Mouse (Mus musculus) spleen, embryonic (tissue): ENCODE measurements around the gene Sct.
"Not testable (repeated sequence)": the region's sequence is repeated elsewhere in the genome, so short reads cannot be mapped to it uniquely, and the experiment has no call there.

Experiments used
- CTCF ChIA-PET: fragments of 350-600 bp; sonication (Branson Sonifier 250); formaldehyde crosslinking; loops from one replicate; lab custom pipeline; 2022; lab: Charles Lee

Gene Sct

DNA sequence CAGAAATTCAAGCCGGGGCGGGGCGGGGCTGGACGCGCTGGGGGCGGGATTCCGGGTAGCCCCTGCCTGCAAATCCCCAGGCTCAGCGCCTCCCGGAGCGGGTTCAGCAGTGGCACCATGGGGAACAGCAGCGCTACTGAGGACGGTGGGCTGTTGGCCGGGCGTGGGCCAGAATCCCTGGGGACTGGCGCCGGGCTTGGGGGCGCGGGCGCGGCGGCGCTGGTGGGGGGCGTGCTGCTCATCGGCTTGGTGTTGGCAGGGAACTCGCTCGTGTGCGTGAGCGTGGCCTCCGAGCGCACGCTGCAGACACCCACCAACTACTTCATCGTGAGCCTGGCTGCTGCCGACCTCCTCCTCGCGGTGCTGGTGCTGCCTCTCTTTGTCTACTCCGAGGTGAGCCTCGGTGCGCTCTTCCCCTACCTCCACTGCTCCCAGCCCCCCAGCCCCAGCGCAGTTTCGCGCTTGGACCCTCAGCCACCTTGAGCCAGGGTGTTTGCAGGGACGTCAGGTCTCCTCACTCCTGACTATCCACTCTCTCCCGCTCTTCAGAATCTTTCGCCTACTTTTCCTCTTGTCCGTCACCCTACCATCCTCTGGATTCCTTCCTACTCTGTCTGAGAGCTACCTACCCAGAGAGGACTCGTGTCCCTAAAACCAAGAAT is 13.1 kb upstream of the Sct start, which contains the start of gene Drd4:
TSS of gene Drd4 (plus strand) at position 86 of the 662 bp plus-strand sequence.
- CTCF ChIA-PET: no interaction called here

DNA sequence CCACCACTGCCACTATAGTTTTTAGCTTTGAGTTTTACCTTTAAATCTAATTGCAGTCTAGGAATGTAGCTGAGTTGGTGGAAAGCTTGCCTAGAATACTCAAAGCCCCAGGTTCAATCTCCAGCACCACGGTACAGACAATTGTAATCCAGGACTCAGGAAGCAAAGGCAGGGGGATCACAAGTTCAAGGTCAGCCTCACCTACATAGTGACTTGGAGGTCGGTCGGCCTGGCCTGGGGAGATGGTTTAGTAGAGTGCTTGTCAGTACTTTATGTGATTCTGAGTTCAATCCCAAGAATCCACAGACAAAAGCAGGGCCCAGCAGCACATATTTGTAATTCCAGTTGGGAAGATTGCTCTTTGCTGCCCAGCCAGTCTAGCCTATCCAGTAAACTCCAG is 9.1 kb upstream of the Sct start:
- CTCF ChIA-PET: interaction anchor here (0.5 kb wide), 1 partner anchor 22 kb away, joined by 3 read pairs; the partner anchor contains the start of gene Irf7

DNA sequence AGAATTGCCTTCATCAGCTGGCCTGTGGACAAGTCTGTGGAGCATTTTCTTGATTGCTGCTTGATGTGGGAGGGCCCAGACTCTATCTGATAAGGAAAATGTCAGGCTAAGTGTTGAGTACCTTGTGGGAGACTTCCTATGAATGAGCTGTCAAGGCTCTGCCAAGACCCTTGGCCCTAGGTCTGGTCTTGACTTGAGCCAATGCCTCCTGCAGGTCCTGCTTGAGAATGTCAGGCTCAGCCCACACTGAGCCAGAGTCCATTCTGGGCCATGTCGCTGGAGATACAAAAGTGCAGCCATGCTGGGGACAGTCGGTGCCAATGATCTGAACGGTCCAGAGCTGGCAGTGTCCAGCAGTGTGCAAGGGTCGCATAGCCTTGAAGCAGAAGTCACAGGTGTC is 3.8 kb upstream of the Sct start:
- CTCF ChIA-PET: no interaction called here

DNA sequence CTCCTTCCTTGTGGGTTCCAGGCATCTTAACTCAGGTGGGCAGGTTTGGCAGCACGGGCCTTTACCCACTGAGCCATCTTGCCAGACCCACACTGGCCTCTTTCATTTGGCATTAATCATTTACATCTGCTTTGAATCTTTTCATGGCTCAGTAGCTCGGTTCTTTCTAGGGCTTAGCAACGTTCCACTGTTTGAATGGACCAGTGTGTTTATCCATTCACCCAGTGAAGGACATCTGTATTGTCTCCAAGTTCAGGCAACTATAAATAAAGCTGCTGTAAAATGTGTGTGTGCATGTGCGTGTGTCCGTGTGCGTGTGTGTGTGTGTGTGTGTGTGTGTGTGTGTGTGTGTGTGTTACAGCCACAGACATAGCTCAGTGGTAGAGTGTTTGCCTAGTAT is 2.5 kb upstream of the Sct start:
- CTCF ChIA-PET: no interaction called here

DNA sequence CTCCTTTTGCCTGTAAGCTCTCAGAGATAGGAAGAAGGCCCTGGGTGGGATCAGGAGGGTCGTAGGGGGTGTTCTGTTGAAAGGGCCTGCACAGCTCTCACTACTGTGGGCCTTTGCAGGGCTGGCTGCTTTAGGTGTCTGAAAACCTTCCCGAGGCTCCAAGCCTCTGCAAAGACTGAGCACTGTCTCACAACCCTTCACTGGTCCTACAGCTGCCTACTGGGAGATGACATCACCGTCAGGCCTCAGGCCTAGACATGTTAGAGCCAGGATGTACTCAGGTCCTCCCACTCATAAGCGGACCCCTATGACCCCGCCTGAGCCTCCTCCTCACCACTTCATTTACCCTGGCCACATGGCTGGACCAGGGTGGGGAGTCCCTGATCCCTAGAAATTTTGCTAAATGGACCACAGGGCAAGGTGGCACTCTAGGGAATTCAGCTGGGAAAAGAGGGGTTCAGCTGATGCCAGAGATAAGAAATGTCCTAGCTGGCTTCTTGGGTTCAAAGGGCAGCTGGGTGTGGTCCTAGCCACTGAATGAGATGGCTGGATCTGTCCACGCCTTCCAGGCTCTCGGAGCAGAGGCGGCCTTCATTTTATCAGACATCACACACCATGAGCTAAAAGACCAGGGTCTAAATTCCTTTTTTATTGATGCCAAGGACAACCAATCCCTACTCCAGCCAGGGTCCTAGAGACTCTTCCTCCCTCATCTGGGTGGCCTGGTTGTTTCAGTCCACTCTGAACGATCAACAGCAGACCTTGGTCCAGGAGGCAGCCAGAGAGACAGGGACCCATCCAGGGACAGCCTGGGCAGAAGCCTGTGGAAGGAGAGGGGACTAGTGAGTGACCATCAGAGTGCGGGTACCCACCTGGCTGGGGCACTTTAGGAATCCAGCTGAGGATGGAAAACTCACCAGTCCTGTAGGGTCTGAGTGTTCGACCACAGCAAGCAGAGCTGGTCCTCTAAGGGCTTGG is 943 bp downstream of the Sct start:
- CTCF ChIA-PET: interaction anchor here (0.6 kb wide), 1 partner anchor 355 kb away, joined by 3 read pairs; no protein-coding TSS in a partner anchor

DNA sequence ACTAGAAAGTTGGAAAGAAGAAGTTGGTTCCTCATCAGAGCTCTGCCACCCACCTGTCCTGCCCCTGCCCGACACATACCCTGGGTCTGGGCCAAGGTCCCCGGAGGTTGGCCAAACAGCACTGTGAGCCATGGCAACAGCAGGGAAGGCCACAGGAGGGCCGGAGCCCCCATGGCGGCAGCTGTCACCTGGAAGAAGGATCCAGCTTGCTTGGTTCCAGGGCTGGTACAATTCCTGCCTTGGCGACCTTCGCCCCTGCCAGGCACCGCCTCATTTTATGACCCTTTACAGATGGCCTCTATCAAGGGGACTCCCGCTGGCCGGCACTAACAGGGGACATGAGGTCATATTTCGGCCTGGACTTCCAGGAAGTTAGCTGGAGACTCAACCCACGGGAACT is 2.4 kb downstream of the Sct start, which contains the start of gene Cdhr5:
TSS of gene Cdhr5 (minus strand) at position 241 of the 400 bp plus-strand sequence.
- CTCF ChIA-PET: no interaction called here

DNA sequence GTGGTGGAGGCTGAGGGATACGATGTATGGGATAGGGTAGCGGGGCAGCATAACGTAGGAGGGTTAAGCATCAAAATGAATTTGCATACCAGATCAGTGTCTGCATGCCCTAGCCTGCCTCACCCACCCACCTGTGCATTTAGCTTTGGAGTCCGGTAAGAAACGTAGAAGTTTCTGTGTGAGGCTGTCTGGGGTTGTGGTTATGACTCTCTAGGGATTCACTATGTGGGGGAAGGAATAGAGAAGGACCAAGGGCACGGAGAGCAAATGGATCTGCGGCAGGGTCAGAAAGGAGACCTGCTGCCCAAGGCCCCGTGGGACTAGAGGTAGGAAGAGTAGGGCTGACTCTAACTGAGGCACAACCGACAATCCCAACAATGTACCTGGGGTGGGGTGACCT is 3.6 kb downstream of the Sct start:
- CTCF ChIA-PET: no interaction called here

DNA sequence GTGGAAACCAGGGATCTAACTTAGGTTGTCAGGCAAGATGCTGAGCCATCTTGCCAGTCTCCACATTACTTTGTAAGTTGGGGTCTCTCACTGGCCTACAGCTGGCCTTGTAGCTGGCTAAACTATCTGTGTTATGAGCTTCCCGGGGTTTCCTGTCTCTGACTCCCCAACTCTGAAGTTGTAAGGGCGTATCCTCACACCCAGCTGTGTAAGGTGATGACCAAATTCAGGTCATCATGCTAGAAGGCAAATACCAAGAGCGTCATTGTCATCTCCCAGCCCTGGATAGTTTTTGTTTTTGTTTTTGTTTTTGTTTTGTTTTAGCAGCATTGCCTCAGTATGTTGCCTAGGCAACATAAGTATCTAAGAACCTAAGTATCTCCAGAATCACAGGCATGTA is 8.3 kb downstream of the Sct start:
- CTCF ChIA-PET: interaction anchor here (0.6 kb wide), 1 partner anchor 60 kb away, joined by 3 read pairs; no protein-coding TSS in a partner anchor

DNA sequence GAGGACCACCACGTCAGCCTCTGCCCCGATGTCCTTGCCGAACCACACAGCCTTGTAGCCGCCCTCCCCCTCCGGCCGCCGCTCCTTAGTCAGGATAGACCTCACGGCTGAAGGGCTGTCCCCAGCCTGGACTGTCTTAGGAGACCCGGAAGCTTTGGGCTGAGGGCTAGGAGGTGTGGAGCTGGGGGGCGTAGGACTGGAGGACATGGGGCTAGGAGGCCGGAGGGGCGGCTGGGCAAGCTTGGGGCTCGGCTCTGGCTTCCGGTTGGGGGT is 9.7 kb downstream of the Sct start:
- CTCF ChIA-PET: interaction anchor here (0.6 to 1.0 kb wide), 2 partner anchors 18 to 25 kb away, joined by 3 read pairs; no protein-coding TSS in a partner anchor

DNA sequence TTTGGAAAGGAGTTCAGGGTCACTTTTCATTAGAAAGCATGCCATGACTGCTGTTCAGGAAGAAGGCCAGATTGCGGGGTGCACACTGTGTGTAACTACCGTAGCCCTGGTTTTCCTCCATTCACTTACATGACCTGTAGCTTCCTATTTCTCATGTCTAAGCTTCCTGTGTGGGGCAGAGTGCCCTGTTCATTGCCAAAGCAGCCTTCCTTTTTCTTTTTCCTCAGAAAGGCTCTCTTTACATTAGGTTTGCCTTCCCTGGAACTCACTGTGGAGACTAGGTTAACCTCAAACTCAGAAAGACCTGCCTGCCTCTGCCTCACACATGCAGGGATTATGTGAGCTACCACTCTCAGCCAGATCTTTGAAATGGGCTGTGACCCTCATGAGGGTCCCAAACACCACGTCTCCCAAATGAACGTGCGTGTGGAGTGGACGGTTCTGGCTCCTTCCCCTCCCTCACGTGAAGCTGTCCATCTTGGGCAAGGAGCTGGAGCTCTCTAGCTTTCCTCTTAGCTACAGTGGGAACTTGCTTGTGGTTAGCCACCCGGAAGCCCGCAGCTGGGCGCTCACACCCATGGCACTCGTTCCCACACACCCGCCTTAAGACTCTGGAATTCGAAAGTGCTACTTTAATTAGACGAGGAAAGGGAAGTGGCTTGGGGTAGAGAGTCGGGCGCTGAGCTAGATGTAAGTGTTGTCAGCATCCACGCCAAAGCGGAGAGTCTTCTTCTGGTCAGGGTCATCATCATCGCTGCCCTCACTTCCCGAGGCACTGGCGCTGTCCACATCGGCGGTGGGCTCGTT is 10.3 kb downstream of the Sct start:
- CTCF ChIA-PET: interaction anchor here (1.0 kb wide), 1 partner anchor 25 kb away, joined by 3 read pairs; no protein-coding TSS in a partner anchor

DNA sequence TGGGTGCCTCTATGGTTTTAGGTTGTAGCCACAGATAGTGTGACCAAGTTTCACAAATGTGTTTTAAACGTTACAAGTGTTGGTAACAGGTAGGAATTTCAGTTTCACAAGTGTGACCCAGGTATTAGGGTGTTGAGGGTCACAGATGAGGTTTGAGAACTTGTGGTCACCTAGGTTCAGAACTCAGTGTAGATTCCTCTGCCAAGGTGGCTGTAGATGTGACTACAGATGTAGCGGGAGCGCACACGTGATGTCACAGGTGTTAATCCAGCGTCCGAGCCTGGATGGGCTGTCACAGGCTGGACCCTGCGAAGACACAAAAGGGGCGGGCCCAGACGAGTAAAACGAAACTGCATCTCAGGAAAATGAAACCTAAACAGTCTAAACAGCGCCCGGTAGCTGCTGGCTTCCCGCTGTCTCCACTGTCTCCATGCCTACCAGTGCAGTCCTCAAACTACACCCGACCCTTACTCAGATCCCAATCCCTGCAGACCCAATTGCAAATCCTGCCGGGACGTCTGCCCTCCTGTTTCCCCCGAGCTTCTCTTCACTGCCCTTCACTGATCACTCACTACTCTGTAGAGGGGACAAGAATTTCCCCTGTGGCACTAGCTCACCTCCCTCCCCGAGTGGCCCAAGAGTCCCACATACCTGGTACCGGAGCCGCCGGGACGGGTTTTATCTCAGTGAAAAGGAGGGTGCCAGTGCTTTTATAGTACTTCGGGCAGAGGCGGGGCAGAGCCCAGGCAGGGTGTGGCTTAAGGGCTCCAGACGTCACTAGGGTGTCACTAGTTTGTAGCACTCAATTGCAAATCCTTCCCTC is 13.0 kb downstream of the Sct start, which contains the start of gene Irf7:
TSS of gene Irf7 (minus strand) at position 743 of the 823 bp plus-strand sequence.
- CTCF ChIA-PET: interaction anchor here (0.7 kb wide), 1 partner anchor 22 kb away, joined by 3 read pairs; no protein-coding TSS in a partner anchor

DNA sequence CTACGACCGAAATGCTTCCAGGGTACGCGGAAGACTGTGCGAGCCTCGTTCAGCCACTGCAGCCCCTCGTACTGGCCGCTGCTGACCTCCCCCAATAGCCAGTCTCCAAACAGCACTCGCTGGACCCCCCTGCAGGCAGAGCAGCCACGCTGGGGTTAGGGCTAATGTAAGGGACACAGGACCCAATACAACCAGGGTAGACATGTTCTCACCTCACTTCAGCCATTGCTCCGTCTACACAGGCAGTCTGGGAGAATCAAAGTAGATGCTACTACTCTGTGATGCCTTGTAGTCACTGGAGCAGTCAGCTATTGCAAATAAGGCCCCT is 13.6 kb downstream of the Sct start:
- CTCF ChIA-PET: interaction anchor here (1.0 kb wide), 1 partner anchor 50 kb away, joined by 3 read pairs; no protein-coding TSS in a partner anchor

DNA sequence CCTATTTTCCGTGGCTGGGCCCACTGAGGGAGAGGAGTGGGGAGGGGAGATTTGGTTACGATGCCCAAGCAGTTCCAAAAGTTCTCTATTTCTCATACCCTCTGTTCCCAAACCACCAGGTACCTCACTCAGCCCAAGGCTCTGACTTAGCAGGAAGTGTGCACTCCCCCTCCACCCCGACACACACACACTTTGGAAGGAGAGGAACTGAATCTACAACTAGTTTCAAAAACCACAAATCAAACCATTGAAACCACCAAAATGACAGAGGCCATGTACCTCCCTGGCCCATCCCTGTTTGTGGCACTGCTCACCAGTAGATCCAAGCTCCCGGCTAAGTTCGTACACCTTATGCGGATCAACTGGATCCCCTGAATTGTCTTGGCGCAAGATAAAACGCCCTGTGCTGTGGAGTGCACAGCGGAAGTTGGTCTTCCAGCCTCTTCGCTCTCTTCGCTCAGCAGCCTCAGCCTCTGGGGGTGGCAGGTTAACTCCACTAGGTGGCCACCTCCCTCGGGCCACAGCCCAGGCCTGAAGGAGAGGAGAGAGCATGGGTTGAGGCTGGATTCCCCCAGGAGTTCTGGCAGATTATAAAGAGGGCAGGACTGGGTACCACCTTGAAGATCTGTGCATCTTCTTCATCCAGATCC is 14.0 kb downstream of the Sct start:
- CTCF ChIA-PET: interaction anchor here (1.0 kb wide), 1 partner anchor 51 kb away, joined by 3 read pairs; no protein-coding TSS in a partner anchor

DNA sequence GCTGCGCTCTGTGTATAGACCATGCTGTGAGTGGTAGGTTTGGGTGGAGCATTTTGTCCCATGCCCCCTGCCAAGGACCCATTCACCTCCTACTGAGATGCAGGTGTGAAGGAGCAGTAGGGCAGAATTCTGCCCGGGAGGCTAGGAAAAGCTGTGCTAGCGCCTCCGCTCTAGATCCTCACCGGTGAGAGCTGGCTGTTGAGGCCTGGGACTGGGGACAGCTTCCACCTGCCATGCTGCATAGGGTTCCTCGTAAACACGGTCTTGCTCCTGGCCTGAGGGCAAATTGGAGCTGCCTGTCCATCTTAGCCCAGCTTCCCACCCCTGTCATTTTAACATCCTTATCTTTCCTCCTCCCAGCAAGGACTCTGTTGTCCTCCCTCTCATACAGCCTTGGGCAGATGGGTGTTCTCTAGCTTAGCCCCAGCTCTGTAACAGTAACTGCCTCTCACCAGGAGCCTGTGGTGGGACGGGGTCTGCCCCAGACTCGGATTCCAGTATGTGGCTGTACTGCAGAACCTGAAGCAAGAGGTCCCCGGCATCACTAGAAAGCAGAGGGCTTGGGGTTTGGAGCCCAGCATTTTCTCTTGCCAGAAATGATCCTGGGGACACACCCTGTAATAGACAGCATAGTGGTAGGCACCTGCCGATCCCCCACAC is 14.8 kb downstream of the Sct start:
- CTCF ChIA-PET: interaction anchor here (1.0 kb wide), 1 partner anchor 52 kb away, joined by 3 read pairs; no protein-coding TSS in a partner anchor

DNA sequence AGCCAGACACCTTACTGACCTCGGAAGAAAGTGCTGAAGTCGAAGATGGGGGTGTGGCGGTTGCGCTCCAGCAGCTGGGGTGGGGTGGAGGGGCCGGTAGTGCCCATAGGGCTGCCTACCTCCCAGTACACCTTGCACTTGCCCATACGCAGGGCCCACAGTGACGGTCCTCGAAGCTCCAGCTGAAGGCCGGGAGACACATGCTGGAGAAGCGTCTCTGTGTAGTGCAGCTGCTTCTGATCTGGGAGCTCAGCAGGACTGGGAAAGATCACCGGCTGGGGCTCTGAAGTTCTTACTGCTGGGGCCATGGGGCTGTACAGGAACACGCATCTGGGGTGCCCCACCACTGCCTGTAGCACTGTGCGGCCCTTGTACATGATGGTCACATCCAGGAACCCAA is 15.3 kb downstream of the Sct start:
- CTCF ChIA-PET: no interaction called here

DNA sequence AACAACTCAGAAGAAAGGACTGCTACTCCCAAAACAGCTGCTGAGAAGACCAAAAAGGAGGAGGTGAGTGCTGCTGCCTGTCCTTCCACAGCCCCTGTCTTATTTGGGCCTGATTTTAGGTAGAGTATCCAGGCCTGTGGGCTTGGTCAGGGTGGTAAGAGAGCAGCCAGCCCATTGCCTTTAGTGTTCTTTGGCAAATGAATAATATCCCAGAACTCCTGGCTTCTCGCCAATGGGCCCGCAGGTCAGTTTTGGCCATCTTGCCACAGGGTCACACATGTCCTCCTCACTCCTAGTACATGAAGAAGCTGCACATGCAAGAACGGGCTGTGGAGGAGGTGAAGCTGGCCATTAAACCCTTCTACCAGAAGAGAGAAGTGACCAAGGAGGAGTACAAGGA is 17.5 kb downstream of the Sct start:
- CTCF ChIA-PET: interaction anchor here (0.8 kb wide), 1 partner anchor 15 kb away, joined by 3 read pairs; no protein-coding TSS in a partner anchor

DNA sequence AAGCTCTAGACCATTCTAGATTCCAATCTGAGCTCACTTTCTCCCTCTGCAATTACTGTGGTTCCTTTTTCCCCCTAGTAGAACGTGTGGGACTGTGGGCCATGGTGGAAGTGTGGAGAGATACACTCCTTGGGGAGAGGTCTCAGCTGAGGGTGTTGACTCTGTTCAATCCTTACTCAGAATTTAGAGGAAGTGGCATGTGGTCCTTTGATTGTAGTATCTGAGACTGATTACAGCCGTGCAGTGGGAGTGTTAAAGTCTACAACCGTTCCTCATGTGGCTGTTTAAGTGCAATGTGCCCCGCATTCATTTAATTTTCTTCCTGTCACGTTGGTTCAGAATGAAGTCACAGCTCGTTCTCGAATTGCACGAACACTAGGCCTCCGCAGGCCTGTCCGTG is 22.8 kb downstream of the Sct start:
- CTCF ChIA-PET: no interaction called here

DNA sequence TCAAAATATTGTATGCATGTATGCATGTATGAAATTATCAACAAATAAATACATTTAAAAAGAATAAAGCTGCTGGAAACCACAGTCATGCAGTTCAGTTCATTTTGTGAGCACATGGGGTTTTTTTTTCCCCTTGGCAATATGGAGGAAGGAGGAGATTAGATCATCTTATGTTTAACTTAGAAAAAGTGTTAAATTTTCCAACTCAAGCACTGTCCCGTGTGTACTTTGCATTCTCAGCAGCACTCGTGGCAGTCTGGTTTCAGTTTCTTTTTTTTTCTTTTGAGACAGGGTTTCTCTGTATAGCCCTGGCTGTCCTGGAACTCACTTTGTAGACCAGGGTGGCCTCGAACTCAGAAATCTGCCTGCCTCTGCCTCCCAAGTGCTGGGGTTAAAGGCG is 28.4 kb downstream of the Sct start:
- CTCF ChIA-PET: not testable (repeated sequence)

DNA sequence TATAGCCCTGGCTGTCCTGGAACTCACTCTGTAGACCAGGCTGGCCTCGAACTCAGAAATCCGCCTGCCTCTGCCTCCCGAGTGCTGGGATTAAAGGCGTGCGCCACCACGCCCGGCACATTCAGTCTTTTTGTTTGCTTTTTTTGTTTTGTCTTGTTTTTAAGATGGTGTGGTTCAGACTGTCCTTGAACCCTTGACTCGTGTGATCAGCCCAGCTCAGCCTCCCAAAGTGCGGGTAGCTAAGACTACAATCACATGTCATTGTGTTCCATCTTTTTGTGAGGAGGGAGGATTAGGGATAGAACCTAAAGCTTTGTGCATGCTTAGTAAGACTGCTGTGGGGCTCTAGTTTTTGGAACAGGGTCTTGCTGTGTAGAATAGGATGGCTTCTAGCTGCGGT is 47.4 kb downstream of the Sct start:
- CTCF ChIA-PET: no interaction called here
